Mouse (Mus musculus) limb, embryonic 14.5 days (tissue): ENCODE results near the gene Ppfia1. TPM values are rescaled to one million over a fixed set of nuclear protein-coding genes. Genes with fewer than 3 reads are reported as not detected.

Source experiments
- ATAC-seq: fragments of 200-750 bp; cut with Nextera tagmentation; 2 replicates; pipeline ENCODE4 v1.8.0; 2017; ENCODE audit warnings: low read depth, moderate number of reproducible peaks, moderate TSS enrichment; ENCODE audit not compliant: low FRiP score
- DNase-seq: peaks from one replicate; pipeline ENCODE4 v3.0.0-alpha.2; 2015; ENCODE audit warnings: low spot score
- H3K27ac ChIP-seq: fragments of 300-500 bp; sonication (generic); replicated peaks from 2 replicates; pipeline ENCODE4 v1.5.1; 2014; ENCODE audit warnings: low read depth, mild to moderate bottlenecking, low read length, moderate library complexity, mixed read lengths
- H3K27me3 ChIP-seq: fragments of 300-500 bp; sonication (generic); 2 replicates; pipeline ENCODE4 v1.6.1; 2014; ENCODE audit warnings: low read length, mixed read lengths; ENCODE audit not compliant: control insufficient read depth, insufficient read depth
- H3K36me3 ChIP-seq: fragments of 300-500 bp; sonication (generic); 2 replicates; pipeline ENCODE4 v1.6.1; 2014; ENCODE audit warnings: mild to moderate bottlenecking, low read length, moderate library complexity, mixed read lengths; ENCODE audit not compliant: control insufficient read depth, insufficient read depth
- H3K4me1 ChIP-seq: fragments of 300-500 bp; sonication (generic); 2 replicates; pipeline ENCODE4 v1.6.1; 2014; ENCODE audit warnings: antibody characterized with exemption, low read length, mixed read lengths; ENCODE audit not compliant: control insufficient read depth, insufficient read depth
- H3K4me2 ChIP-seq: fragments of 300-500 bp; sonication (generic); replicated peaks from 2 replicates; pipeline ENCODE4 v1.6.1; 2014; ENCODE audit warnings: low read depth, mild to moderate bottlenecking, low read length, moderate library complexity; ENCODE audit not compliant: severe bottlenecking
- H3K4me3 ChIP-seq: fragments of 300-500 bp; sonication (generic); replicated peaks from 2 replicates; pipeline ENCODE4 v1.5.1; 2014; ENCODE audit warnings: low read length
- H3K9ac ChIP-seq: fragments of 300-500 bp; sonication (generic); 2 replicates; pipeline ENCODE4 v1.6.1; 2014; ENCODE audit warnings: mild to moderate bottlenecking, low read depth, low read length, moderate library complexity; ENCODE audit not compliant: severe bottlenecking
- H3K9me3 ChIP-seq: fragments of 300-500 bp; sonication (generic); 2 replicates; pipeline ENCODE4 v1.6.1; 2016; ENCODE audit warnings: low read length; ENCODE audit not compliant: control insufficient read depth
- POLR2A ChIP-seq: fragments of 200-500 bp; IDR thresholded peaks from 2 replicates; pipeline ENCODE4 v1.8.0; 2012; ENCODE audit warnings: inconsistent platforms, mild to moderate bottlenecking, moderate library complexity, borderline replicate concordance; ENCODE audit not compliant: insufficient read depth, insufficient read length; ENCODE audit errors: extremely low read depth
- WGBS: fragments of 180-500 bp; shearing (Covaris S2); extraction: QIAGEN DNeasy Blood & Tissue Kit; methylation state at CpG from one replicate; pipeline ENCODE4 v1.1.7; 2014; 5-methylcytosine and 5-hydroxymethylcytosine counted together
- polyA plus RNA-seq, 2 experiments: library from polyadenylated mRNA; depleted of rRNA in 1 of 2; stranded (reverse) in 1 of 2; unstranded in 1 of 2; fragments of >200 nt; fragmentation: Nextera tagmentation in 1 of 2; extraction: Ambion mirVana in 1 of 2; gene quantifications; 2 replicates each; pipeline versions ENCODE4 v1.2.1 to v1.2.3; 2012 to 2014

Gene Ppfia1
- polyA plus RNA-seq, 2 experiments = 42.0 to 58.1 TPM

GRCm38 (mm10) chr7:144471103-144471502 lies 82.4 kb downstream of the Ppfia1 start:
- no peak for TF ChIP-seq POLR2A
- ATAC-seq (no peak), DNase-seq (no peak)
- H3K4me1 ChIP-seq = peaks cover 11% of the 10 kb centered on the region
- WGBS = 79% methylated on average over 2 of the region's 2 CpGs
- no peaks in the 10 kb centered on the region for H3K27me3 ChIP-seq
- H3K36me3 ChIP-seq = peaks cover 9% of the 10 kb centered on the region; the same call in 1 of the 2 replicates
- 0 out of 2 replicates have a peak overlapping the region, but pooled peaks have one; percentile 21 for H3K27ac ChIP-seq
- peak overlapping the region; percentile 74 for H3K4me2 ChIP-seq
- H3K9ac ChIP-seq = peak overlapping the region; percentile 91
- H3K9me3 ChIP-seq = no peaks in the 10 kb centered on the region
- peak overlapping the region; percentile 93 for H3K4me3 ChIP-seq

- TF ChIP-seq POLR2A = peak; percentile 85; the same call in 1 of the 2 replicates
- peak; percentile 94 for ATAC-seq
Observed at GRCm38 (mm10) chr7:144470545-144471059, 82.9 kb downstream of the Ppfia1 start, which contains the start of gene Cttn. Cttn (minus strand) TSS chr7:144471009.

GRCm38 (mm10) chr7:144469908-144470544 lies 83.5 kb downstream of the Ppfia1 start:
- H3K4me3 ChIP-seq = peak overlapping the region; percentile 93
- no peak for TF ChIP-seq POLR2A
- peaks cover 11% of the 10 kb centered on the region for H3K4me1 ChIP-seq
- no peaks in the 10 kb centered on the region for H3K9me3 ChIP-seq
- ATAC-seq = peak; percentile 11; the same call in 1 of the 2 replicates
- peaks cover 15% of the 10 kb centered on the region for H3K36me3 ChIP-seq
- H3K27ac ChIP-seq = peak overlapping the region; percentile 79
- DNase-seq = no peak
- peak overlapping the region; percentile 91 for H3K9ac ChIP-seq
- H3K27me3 ChIP-seq = no peaks in the 10 kb centered on the region
- peak overlapping the region; percentile 74 for H3K4me2 ChIP-seq
- 1% methylated on average over 31 of the region's 31 CpGs for WGBS

More at GRCm38 (mm10) chr7:144470545-144471059, 82.9 kb downstream of the Ppfia1 start, which contains the start of gene Cttn:
- H3K4me2 ChIP-seq = peak within 1 kb of the TSS; percentile 74
- no peaks in the 10 kb centered on the region for H3K9me3 ChIP-seq
- peak within 1 kb of the TSS; percentile 91 for H3K9ac ChIP-seq
- H3K27ac ChIP-seq = peak within 1 kb of the TSS; percentile 79
- no peaks in the 10 kb centered on the region for H3K27me3 ChIP-seq
- peak; percentile 88 for DNase-seq
- 2% methylated on average over 30 of the region's 30 CpGs for WGBS
- H3K36me3 ChIP-seq = peaks cover 11% of the 10 kb centered on the region; the same call in 1 of the 2 replicates
- peaks cover 11% of the 10 kb centered on the region for H3K4me1 ChIP-seq
- H3K4me3 ChIP-seq = peak within 1 kb of the TSS; percentile 93

- Histone ChIP-seq H3K9ac (peak overlapping the region; percentile 91), H3K4me1 (peaks cover 11% of the 10 kb centered on the region), H3K4me2 (peak overlapping the region; percentile 74), H3K9me3 (no peaks in the 10 kb centered on the region), H3K36me3 (peaks cover 24% of the 10 kb centered on the region), H3K27ac (peak overlapping the region; percentile 79; the same call in 1 of the 2 replicates), H3K4me3 (peak overlapping the region; percentile 93), H3K27me3 (no peaks in the 10 kb centered on the region)
- no peak for TF ChIP-seq POLR2A
- WGBS = 22% methylated on average over 4 of the region's 4 CpGs
- no peak for ATAC-seq
- DNase-seq = no peak
Observed at GRCm38 (mm10) chr7:144469181-144469641, 84.3 kb downstream of the Ppfia1 start.

- H3K36me3 ChIP-seq = peaks cover 27% of the 10 kb centered on the region
- peak overlapping the region; percentile 91; the same call in 1 of the 2 replicates for H3K9ac ChIP-seq
- 70% methylated on average over 5 of the region's 5 CpGs for WGBS
- 0 out of 2 replicates have a peak overlapping the region, but pooled peaks have one; percentile 79 for H3K27ac ChIP-seq
- ATAC-seq (no peak), DNase-seq (no peak)
- no peak overlapping the region for H3K4me3 ChIP-seq
- H3K4me1 ChIP-seq = peaks cover 11% of the 10 kb centered on the region
- peak overlapping the region; percentile 74 for H3K4me2 ChIP-seq
- no peaks in the 10 kb centered on the region for H3K9me3 ChIP-seq
- no peaks in the 10 kb centered on the region for H3K27me3 ChIP-seq
- TF ChIP-seq POLR2A = no peak
Observed at GRCm38 (mm10) chr7:144468741-144469140, 84.8 kb downstream of the Ppfia1 start.
